Mouse (Mus musculus): Measurements from ENCODE around the gene Slc4a10. TPM values are rescaled to one million over a fixed set of nuclear protein-coding genes. Genes with fewer than 3 reads are reported as not detected.

Gene Slc4a10
- polyA plus RNA-seq, 1 experiment from 2014 or later = 1.7 TPM

- H3K4me2 ChIP-seq (ENCODE audit: low read length) = no peak overlapping the region
- no peaks in the 10 kb centered on the region for H3K27me3 ChIP-seq (replicated peaks; ENCODE audit: control insufficient read depth, insufficient read depth, low read length)
- no peaks in the 10 kb centered on the region for H3K4me1 ChIP-seq (replicated peaks; ENCODE audit: control insufficient read depth, insufficient read depth, low read length)
Observed at GRCm38 (mm10) chr2:62344367-62344766, 298.1 kb downstream of the Slc4a10 start.

DNA sequence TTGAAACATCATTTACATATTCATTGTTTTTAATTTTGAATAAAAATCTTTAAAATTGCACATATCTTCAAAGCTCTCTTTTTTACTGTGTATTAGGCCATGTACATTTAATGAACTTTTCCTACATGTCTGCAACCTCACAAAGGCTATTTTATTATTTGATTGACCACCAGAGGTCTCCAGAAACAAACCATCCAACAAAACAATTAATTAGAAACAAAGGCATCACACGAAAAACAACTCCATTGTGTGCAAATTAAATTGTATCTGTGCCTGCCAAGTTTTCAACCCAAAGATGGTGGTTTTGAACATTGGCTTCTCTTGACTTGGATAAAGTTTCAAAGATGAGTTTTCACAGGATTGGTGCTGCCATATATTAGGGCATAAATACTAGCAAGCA is 300.5 kb downstream of the Slc4a10 start:
- no peak overlapping the region for H3K4me3 ChIP-seq (ENCODE audit: low read depth, low read length)
- H3K27me3 ChIP-seq (replicated peaks; ENCODE audit: control insufficient read depth, insufficient read depth, low read length) = no peaks in the 10 kb centered on the region
- DNase-seq (ENCODE audit: low spot score) = no peak
- H3K4me1 ChIP-seq (replicated peaks; ENCODE audit: control insufficient read depth, insufficient read depth, low read length) = no peaks in the 10 kb centered on the region
- ATAC-seq (replicated peaks; ENCODE audit: low FRiP score, low TSS enrichment, low read depth) = no peak
- H3K4me2 ChIP-seq (ENCODE audit: low read length) = no peak overlapping the region
- 29% methylated on average over 1 of the region's 1 CpGs for WGBS
- H3K9ac ChIP-seq (ENCODE audit: low read length) = no peak overlapping the region
- H3K27ac ChIP-seq (ENCODE audit: low read depth) = no peak overlapping the region
- H3K36me3 ChIP-seq (ENCODE audit: control insufficient read depth, insufficient read depth, low read length) = no peaks in the 10 kb centered on the region
- no peaks in the 10 kb centered on the region for H3K9me3 ChIP-seq (ENCODE audit: control insufficient read depth, low read length)

More at GRCm38 (mm10) chr2:62344367-62344766, 298.1 kb downstream of the Slc4a10 start:
- ATAC-seq (replicated peaks; ENCODE audit: low FRiP score, low TSS enrichment, low read depth) (no peak), DNase-seq (ENCODE audit: low spot score) (no peak)
- Histone ChIP-seq H3K4me3 (ENCODE audit: low read depth, low read length) (no peak overlapping the region), H3K9ac (ENCODE audit: low read length) (no peak overlapping the region), H3K36me3 (ENCODE audit: control insufficient read depth, insufficient read depth, low read length) (no peaks in the 10 kb centered on the region), H3K27ac (ENCODE audit: low read depth) (no peak overlapping the region), H3K9me3 (ENCODE audit: control insufficient read depth, low read length) (no peaks in the 10 kb centered on the region)
- 48% methylated on average over 6 of the region's 6 CpGs for WGBS

- ATAC-seq (replicated peaks; ENCODE audit: low FRiP score, low TSS enrichment, low read depth) = no peak
- no peaks in the 10 kb centered on the region for H3K27me3 ChIP-seq (replicated peaks; ENCODE audit: control insufficient read depth, insufficient read depth, low read length)
- H3K36me3 ChIP-seq (ENCODE audit: control insufficient read depth, insufficient read depth, low read length) = no peaks in the 10 kb centered on the region
- H3K4me2 ChIP-seq (ENCODE audit: low read length) = no peak overlapping the region
- no peak overlapping the region for H3K9ac ChIP-seq (ENCODE audit: low read length)
- no peaks in the 10 kb centered on the region for H3K9me3 ChIP-seq (ENCODE audit: control insufficient read depth, low read length)
- H3K27ac ChIP-seq (ENCODE audit: low read depth) = no peak overlapping the region
- WGBS = 95% methylated on average over 9 of the region's 9 CpGs
- H3K4me3 ChIP-seq (ENCODE audit: low read depth, low read length) = no peak overlapping the region
- DNase-seq (ENCODE audit: low spot score) = no peak
- no peaks in the 10 kb centered on the region for H3K4me1 ChIP-seq (replicated peaks; ENCODE audit: control insufficient read depth, insufficient read depth, low read length)
Observed at GRCm38 (mm10) chr2:62347762-62348161, 301.5 kb downstream of the Slc4a10 start.

GRCm38 (mm10) chr2:62352035-62352434 is 305.8 kb downstream of the Slc4a10 start:
- H3K4me3 ChIP-seq (ENCODE audit: low read depth, low read length) = no peak overlapping the region
- 68% methylated on average over 3 of the region's 3 CpGs for WGBS
- ATAC-seq (replicated peaks; ENCODE audit: low FRiP score, low TSS enrichment, low read depth) (no peak), DNase-seq (ENCODE audit: low spot score) (no peak)
- H3K36me3 ChIP-seq (ENCODE audit: control insufficient read depth, insufficient read depth, low read length) = no peaks in the 10 kb centered on the region
- H3K27ac ChIP-seq (ENCODE audit: low read depth) = no peak overlapping the region
- H3K9me3 ChIP-seq (ENCODE audit: control insufficient read depth, low read length) = no peaks in the 10 kb centered on the region
- H3K9ac ChIP-seq (ENCODE audit: low read length) = no peak overlapping the region
- H3K4me1 ChIP-seq (replicated peaks; ENCODE audit: control insufficient read depth, insufficient read depth, low read length) = no peaks in the 10 kb centered on the region
- H3K4me2 ChIP-seq (ENCODE audit: low read length) = no peak overlapping the region
- H3K27me3 ChIP-seq (replicated peaks; ENCODE audit: control insufficient read depth, insufficient read depth, low read length) = no peaks in the 10 kb centered on the region

DNA sequence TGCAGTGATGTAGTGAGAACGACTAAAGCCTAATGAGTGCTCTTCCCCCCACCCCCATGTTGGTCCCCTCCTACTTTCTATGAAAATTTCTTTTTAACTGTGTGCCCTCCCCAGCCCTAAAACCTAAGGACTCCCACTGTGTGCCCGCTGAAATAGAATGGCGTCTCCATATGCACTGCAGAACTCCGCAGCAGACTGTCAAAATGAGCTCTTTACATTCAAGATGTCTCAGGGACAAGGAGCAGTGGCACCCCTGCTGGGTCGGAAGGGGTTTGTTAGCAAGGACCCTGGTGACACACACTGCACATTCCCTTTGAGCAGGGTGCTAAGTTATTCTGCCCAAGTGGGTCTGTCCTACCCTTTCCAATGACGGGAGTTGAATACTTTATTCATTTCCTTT is 309.5 kb downstream of the Slc4a10 start:
- ATAC-seq (replicated peaks; ENCODE audit: low FRiP score, low TSS enrichment, low read depth) = no peak
- H3K9me3 ChIP-seq (ENCODE audit: control insufficient read depth, low read length) = no peaks in the 10 kb centered on the region
- 73% methylated on average over 6 of the region's 6 CpGs for WGBS

GRCm38 (mm10) chr2:62356606-62357005 is 310.3 kb downstream of the Slc4a10 start:
- Histone ChIP-seq H3K9me3 (ENCODE audit: control insufficient read depth, low read length) (no peaks in the 10 kb centered on the region), H3K4me1 (replicated peaks; ENCODE audit: control insufficient read depth, insufficient read depth, low read length) (no peaks in the 10 kb centered on the region), H3K27ac (ENCODE audit: low read depth) (no peak overlapping the region), H3K9ac (ENCODE audit: low read length) (no peak overlapping the region), H3K36me3 (ENCODE audit: control insufficient read depth, insufficient read depth, low read length) (no peaks in the 10 kb centered on the region), H3K4me3 (ENCODE audit: low read depth, low read length) (no peak overlapping the region), H3K4me2 (ENCODE audit: low read length) (no peak overlapping the region), H3K27me3 (replicated peaks; ENCODE audit: control insufficient read depth, insufficient read depth, low read length) (no peaks in the 10 kb centered on the region)
- 68% methylated on average over 14 of the region's 14 CpGs for WGBS
- DNase-seq (ENCODE audit: low spot score) = no peak
- no peak for ATAC-seq (replicated peaks; ENCODE audit: low FRiP score, low TSS enrichment, low read depth)

More for the DNA sequence above, 309.5 kb downstream of the Slc4a10 start:
- H3K4me2 ChIP-seq (ENCODE audit: low read length) = no peak overlapping the region
- H3K36me3 ChIP-seq (ENCODE audit: control insufficient read depth, insufficient read depth, low read length) = no peaks in the 10 kb centered on the region
- no peak overlapping the region for H3K27ac ChIP-seq (ENCODE audit: low read depth)
- no peaks in the 10 kb centered on the region for H3K27me3 ChIP-seq (replicated peaks; ENCODE audit: control insufficient read depth, insufficient read depth, low read length)
- no peak overlapping the region for H3K9ac ChIP-seq (ENCODE audit: low read length)
- H3K4me1 ChIP-seq (replicated peaks; ENCODE audit: control insufficient read depth, insufficient read depth, low read length) = no peaks in the 10 kb centered on the region
- DNase-seq (ENCODE audit: low spot score) = no peak
- no peak overlapping the region for H3K4me3 ChIP-seq (ENCODE audit: low read depth, low read length)

DNA sequence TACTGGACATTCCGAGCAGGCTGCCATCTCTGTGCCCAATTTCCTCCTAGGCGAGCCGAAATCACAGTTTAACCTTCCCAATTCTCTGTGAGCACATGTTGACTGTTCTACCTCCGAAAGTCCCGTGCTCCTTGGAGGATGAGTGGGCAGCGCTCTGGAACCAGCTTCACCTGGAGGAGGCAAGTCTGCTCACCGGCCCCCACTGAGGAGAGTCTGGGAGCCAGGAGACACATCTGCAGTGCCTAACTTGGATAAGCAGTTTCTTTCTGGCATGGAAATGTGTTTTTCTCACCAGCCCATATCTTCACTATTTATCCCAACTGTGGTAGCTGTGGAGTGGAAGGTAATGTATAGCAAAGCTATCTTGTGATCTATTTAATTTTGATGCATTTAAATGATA is 311.0 kb downstream of the Slc4a10 start:
- Histone ChIP-seq H3K4me3 (ENCODE audit: low read depth, low read length) (no peak overlapping the region), H3K9ac (ENCODE audit: low read length) (no peak overlapping the region), H3K27me3 (replicated peaks; ENCODE audit: control insufficient read depth, insufficient read depth, low read length) (no peaks in the 10 kb centered on the region), H3K9me3 (ENCODE audit: control insufficient read depth, low read length) (no peaks in the 10 kb centered on the region), H3K4me2 (ENCODE audit: low read length) (no peak overlapping the region), H3K4me1 (replicated peaks; ENCODE audit: control insufficient read depth, insufficient read depth, low read length) (no peaks in the 10 kb centered on the region), H3K27ac (ENCODE audit: low read depth) (no peak overlapping the region), H3K36me3 (ENCODE audit: control insufficient read depth, insufficient read depth, low read length) (no peaks in the 10 kb centered on the region)
- DNase-seq (ENCODE audit: low spot score) (no peak), ATAC-seq (replicated peaks; ENCODE audit: low FRiP score, low TSS enrichment, low read depth) (no peak)
- WGBS = 88% methylated on average over 7 of the region's 7 CpGs

- no peak overlapping the region for H3K27ac ChIP-seq (ENCODE audit: low read depth)
- no peaks in the 10 kb centered on the region for H3K36me3 ChIP-seq (ENCODE audit: control insufficient read depth, insufficient read depth, low read length)
- DNase-seq (ENCODE audit: low spot score) (no peak), ATAC-seq (replicated peaks; ENCODE audit: low FRiP score, low TSS enrichment, low read depth) (no peak)
- H3K27me3 ChIP-seq (replicated peaks; ENCODE audit: control insufficient read depth, insufficient read depth, low read length) = no peaks in the 10 kb centered on the region
- no peak overlapping the region for H3K4me3 ChIP-seq (ENCODE audit: low read depth, low read length)
- no peaks in the 10 kb centered on the region for H3K4me1 ChIP-seq (replicated peaks; ENCODE audit: control insufficient read depth, insufficient read depth, low read length)
- no peaks in the 10 kb centered on the region for H3K9me3 ChIP-seq (ENCODE audit: control insufficient read depth, low read length)
- 82% methylated on average over 6 of the region's 6 CpGs for WGBS
- no peak overlapping the region for H3K9ac ChIP-seq (ENCODE audit: low read length)
- no peak overlapping the region for H3K4me2 ChIP-seq (ENCODE audit: low read length)
Observed at GRCm38 (mm10) chr2:62360872-62361271, 314.6 kb downstream of the Slc4a10 start.

DNA sequence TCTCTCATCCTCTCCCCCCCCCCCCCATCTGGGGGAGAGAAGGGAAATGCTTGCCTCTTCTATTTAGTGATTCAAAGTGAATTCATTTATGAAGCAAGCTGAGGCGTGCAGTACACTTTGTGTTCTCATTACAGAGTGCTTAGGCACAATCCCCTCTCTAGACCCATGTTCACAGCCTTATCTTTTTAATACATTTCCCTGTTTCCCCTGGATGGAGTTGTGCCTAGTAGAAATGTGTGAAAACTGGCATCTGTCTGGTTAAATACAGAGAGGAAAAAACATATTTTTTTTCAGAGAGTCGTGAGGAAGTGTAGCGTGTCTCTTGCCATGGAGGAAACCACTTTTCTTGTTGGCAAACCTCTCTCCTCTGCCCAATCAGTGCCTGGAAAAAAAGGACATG is 315.3 kb downstream of the Slc4a10 start:
- H3K9ac ChIP-seq (ENCODE audit: low read length) = no peak overlapping the region
- DNase-seq (ENCODE audit: low spot score) (no peak), ATAC-seq (replicated peaks; ENCODE audit: low FRiP score, low TSS enrichment, low read depth) (no peak)
- H3K9me3 ChIP-seq (ENCODE audit: control insufficient read depth, low read length) = no peaks in the 10 kb centered on the region
- H3K4me3 ChIP-seq (ENCODE audit: low read depth, low read length) = no peak overlapping the region
- no peaks in the 10 kb centered on the region for H3K27me3 ChIP-seq (replicated peaks; ENCODE audit: control insufficient read depth, insufficient read depth, low read length)
- no peaks in the 10 kb centered on the region for H3K4me1 ChIP-seq (replicated peaks; ENCODE audit: control insufficient read depth, insufficient read depth, low read length)
- no peaks in the 10 kb centered on the region for H3K36me3 ChIP-seq (ENCODE audit: control insufficient read depth, insufficient read depth, low read length)
- 76% methylated on average over 3 of the region's 3 CpGs for WGBS
- H3K27ac ChIP-seq (ENCODE audit: low read depth) = no peak overlapping the region
- no peak overlapping the region for H3K4me2 ChIP-seq (ENCODE audit: low read length)
